Comparison of ENCODE assay signal across 21 mouse cellular contexts in the genomic region with DNA sequence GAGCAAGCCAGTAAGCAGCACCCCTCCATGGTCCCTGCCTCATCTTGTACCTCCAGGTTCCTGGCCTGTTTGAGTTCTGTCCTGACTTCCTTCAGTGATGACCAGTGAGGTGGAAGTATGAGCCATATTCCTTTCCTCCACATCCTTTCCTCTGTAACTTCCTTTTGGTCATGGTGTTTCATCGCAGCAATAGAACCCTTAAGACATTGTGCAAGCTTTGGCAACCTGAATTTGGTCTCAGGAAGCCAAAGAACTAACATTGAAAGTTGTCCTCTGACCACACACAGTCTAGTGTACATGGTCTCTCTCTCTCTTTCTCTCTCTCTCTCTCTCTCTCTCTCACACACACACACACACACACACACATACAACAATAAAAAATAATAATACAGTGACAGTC. TPM values are rescaled to one million over a fixed set of nuclear protein-coding genes. Genes with fewer than 3 reads are reported as not detected.
DNase-seq lines count a peak whose midpoint lies in the region; ATAC-seq and TF ChIP-seq lines count a peak whose summit lies in the region.
"Had no signal": no experiment of that assay in that cellular context is flagged by ENCODE, and none has a peak within 500 bp of the region (broad histone marks: within the 10 kb centered on the region; RNA-seq: fewer than 3 reads in every experiment).

No protein-coding gene starts in this region.

- TF ChIP-seq CTCF in intestine, postnatal 0 days (IDR thresholded peaks at IDR 0.05; ENCODE audit: low read depth), result no peak
- no peak for TF ChIP-seq CTCF in bone marrow, adult 2 months (IDR thresholded peaks at IDR 0.05; ENCODE audit: control insufficient read depth, insufficient read depth, low read length)

- H3K9ac ChIP-seq in intestine, embryonic 16.5 days (ENCODE audit: low read depth, low read length), result no peak overlapping the region
- H3K9ac ChIP-seq in intestine, postnatal 0 days (ENCODE audit: low read depth, low read length), result no peak overlapping the region
- H3K9ac ChIP-seq: embryonic facial prominence, embryonic 13.5 days; forebrain, embryonic 15.5 days; heart, embryonic 15.5 days; kidney, embryonic 15.5 days; lung, embryonic 15.5 days; neural tube, embryonic 15.5 days had no signal

- H3K36me3 ChIP-seq in intestine, embryonic 16.5 days (ENCODE audit: control insufficient read depth, insufficient read depth, low read length), result no peaks in the 10 kb centered on the region
- no peaks in the 10 kb centered on the region for H3K36me3 ChIP-seq in intestine, postnatal 0 days (ENCODE audit: control insufficient read depth, insufficient read depth)
- H3K36me3 ChIP-seq: embryonic facial prominence, embryonic 13.5 days; forebrain, embryonic 15.5 days; heart, embryonic 15.5 days; kidney, embryonic 15.5 days; lung, embryonic 15.5 days; midbrain, embryonic 10.5 days; neural tube, embryonic 15.5 days had no signal

- TF ChIP-seq POLR2A in bone marrow, adult 2 months (IDR thresholded peaks at IDR 0.05; ENCODE audit: borderline replicate concordance, control insufficient read depth, low read depth, low read length), result no peak

- no peak for ATAC-seq in intestine, embryonic 16.5 days
- no peak for ATAC-seq in intestine, postnatal 0 days
- peak; percentile 26 for ATAC-seq in megakaryocyte, adult 5-6 weeks (ENCODE audit: poor library complexity, severe bottlenecking)
- ATAC-seq: forebrain, embryonic 15.5 days; hindbrain, embryonic 16.5 days; midbrain, embryonic 16.5 days had no signal

- H3K4me3 ChIP-seq in intestine, embryonic 16.5 days (ENCODE audit: low read length), result no peak overlapping the region
- no peak overlapping the region for H3K4me3 ChIP-seq in intestine, postnatal 0 days (ENCODE audit: low read depth, low read length)
- H3K4me3 ChIP-seq in bone marrow, adult 2 months (replicated peaks; ENCODE audit: control insufficient read depth, low read depth, low read length), result no peak overlapping the region
- H3K4me3 ChIP-seq: embryonic facial prominence, embryonic 13.5 days; forebrain, embryonic 15.5 days; heart, embryonic 15.5 days; kidney, embryonic 15.5 days; lung, embryonic 15.5 days; midbrain, embryonic 10.5 days; neural tube, embryonic 15.5 days had no signal

- DNase-seq in 3134 (ENCODE audit: extremely low read depth, insufficient read length, low spot score), result peak; percentile 53
- DNase-seq in kidney, postnatal 4 days, result no peak
- DNase-seq in neural tube, embryonic 10.5 days (ENCODE audit: extremely low spot score, low spot score), result no peak
- DNase-seq: cerebellum, adult 8-10 months; cerebellum, postnatal 36 days; kidney, adult 11 months had no signal

- H3K4me2 ChIP-seq in intestine, embryonic 16.5 days (ENCODE audit: low read depth, low read length), result no peak overlapping the region
- no peak overlapping the region for H3K4me2 ChIP-seq in intestine, postnatal 0 days (replicated peaks; ENCODE audit: low read depth)
- H3K4me2 ChIP-seq: embryonic facial prominence, embryonic 13.5 days; forebrain, embryonic 15.5 days; kidney, embryonic 15.5 days; lung, embryonic 15.5 days; neural tube, embryonic 15.5 days had no signal

- H3K9me3 ChIP-seq in intestine, embryonic 16.5 days (ENCODE audit: control insufficient read depth, low read length), result no peaks in the 10 kb centered on the region
- no peaks in the 10 kb centered on the region for H3K9me3 ChIP-seq in intestine, postnatal 0 days (ENCODE audit: control insufficient read depth)
- H3K9me3 ChIP-seq: embryonic facial prominence, embryonic 13.5 days; forebrain, embryonic 15.5 days; heart, embryonic 15.5 days; kidney, embryonic 15.5 days; lung, embryonic 15.5 days; midbrain, embryonic 10.5 days; neural tube, embryonic 15.5 days had no signal

- peaks cover 15% of the 10 kb centered on the region for H3K4me1 ChIP-seq in intestine, embryonic 16.5 days (ENCODE audit: control insufficient read depth, insufficient read depth, low read length)
- H3K4me1 ChIP-seq in intestine, postnatal 0 days (replicated peaks; ENCODE audit: control insufficient read depth, insufficient read depth, low read length), result no peaks in the 10 kb centered on the region
- H3K4me1 ChIP-seq in bone marrow, adult 2 months (ENCODE audit: control insufficient read depth, insufficient read depth, low read length), result peaks cover 19% of the 10 kb centered on the region
- H3K4me1 ChIP-seq: forebrain, embryonic 15.5 days; neural tube, embryonic 15.5 days had no signal

- no peaks in the 10 kb centered on the region for H3K27me3 ChIP-seq in intestine, embryonic 16.5 days (replicated peaks; ENCODE audit: control insufficient read depth, insufficient read depth, low read length)
- no peaks in the 10 kb centered on the region for H3K27me3 ChIP-seq in intestine, postnatal 0 days (replicated peaks; ENCODE audit: control insufficient read depth, insufficient read depth, low read length)
- H3K27me3 ChIP-seq: embryonic facial prominence, embryonic 13.5 days; forebrain, embryonic 15.5 days; heart, embryonic 15.5 days; kidney, embryonic 15.5 days; lung, embryonic 15.5 days; neural tube, embryonic 15.5 days had no signal

- 90% methylated on average over 1 of the region's 1 CpGs for WGBS in intestine, embryonic 16.5 days
- 93% methylated on average over 1 of the region's 1 CpGs for WGBS in intestine, postnatal 0 days
- 37% methylated on average over 1 of the region's 1 CpGs for WGBS in bone marrow, adult 2 months

- H3K27ac ChIP-seq in intestine, embryonic 16.5 days (ENCODE audit: low read length), result peak overlapping the region; percentile 89; the same call in 1 of the 2 replicates
- H3K27ac ChIP-seq in intestine, postnatal 0 days (ENCODE audit: low read depth, low read length), result no peak overlapping the region
- H3K27ac ChIP-seq in bone marrow, adult 2 months (ENCODE audit: control insufficient read depth, insufficient read depth, low read depth, low read length, poor library complexity), result peak overlapping the region; percentile 63; the same call in 1 of the 2 replicates
- H3K27ac ChIP-seq: forebrain, embryonic 15.5 days; midbrain, embryonic 10.5 days; neural tube, embryonic 15.5 days had no signal

RNA-seq across cellular contexts. Expression of a gene that starts 8.8 kb away (rescaled TPM):
- polyA plus RNA-seq in intestine, embryonic 16.5 days (2015; fragmentation: Nextera tagmentation; extraction: Ambion mirVana), result 76.4 and 81.6 TPM in 2 replicates
- 40.9 and 47.3 TPM in 2 replicates for polyA plus RNA-seq in intestine, postnatal 0 days (2015; fragmentation: Nextera tagmentation; extraction: Ambion mirVana)
- 47.6 and 48.2 TPM in 2 replicates for polyA plus RNA-seq in bone marrow, adult 2 months (2011; ENCODE audit: insufficient read depth, insufficient read length, low replicate concordance, missing spikeins)
- 71.9 and 75.0 TPM in 2 replicates for total RNA-seq in megakaryocyte, adult 5-6 weeks (2015)
- 112 and 115 TPM in 2 replicates for total RNA-seq in megakaryocyte, adult 5-6 weeks (2017)

RNA-seq across cellular contexts. Expression of a gene that starts 37.4 kb away (rescaled TPM):
- polyA plus RNA-seq in intestine, embryonic 16.5 days (2015; fragmentation: Nextera tagmentation; extraction: Ambion mirVana), result 14.1 and 17.1 TPM in 2 replicates
- 6.0 and 7.1 TPM in 2 replicates for polyA plus RNA-seq in intestine, postnatal 0 days (2015; fragmentation: Nextera tagmentation; extraction: Ambion mirVana)
- polyA plus RNA-seq in bone marrow, adult 2 months (2011; ENCODE audit: insufficient read depth, insufficient read length, low replicate concordance, missing spikeins), result 2.4 and 5.1 TPM in 2 replicates
- total RNA-seq in megakaryocyte, adult 5-6 weeks (2015), result 3.6 and 3.8 TPM in 2 replicates
- 3.2 and 4.4 TPM in 2 replicates for total RNA-seq in megakaryocyte, adult 5-6 weeks (2017)

RNA-seq across cellular contexts. Expression of a gene that starts 53.4 kb away (rescaled TPM):
- polyA plus RNA-seq in intestine, embryonic 16.5 days (2015; fragmentation: Nextera tagmentation; extraction: Ambion mirVana), result 3.1 and 4.3 TPM in 2 replicates
- polyA plus RNA-seq in intestine, postnatal 0 days (2015; fragmentation: Nextera tagmentation; extraction: Ambion mirVana), result 4.6 TPM in 2 replicates
- polyA plus RNA-seq in bone marrow, adult 2 months (2011; ENCODE audit: insufficient read depth, insufficient read length, low replicate concordance, missing spikeins), result 3.3 and 4.9 TPM in 2 replicates
- total RNA-seq in megakaryocyte, adult 5-6 weeks (2015), result 0.41 TPM in 1 of 2 replicates, not detected in the other
- total RNA-seq in megakaryocyte, adult 5-6 weeks (2017), result 0.40 TPM in 1 of 2 replicates, not detected in the other
- total RNA-seq: hematopoietic stem cell, adult 5-6 weeks; left cerebral cortex, postnatal 14 days had no signal
